Mouse (Mus musculus) hindbrain, embryonic 10.5 days (tissue): ENCODE data around the gene Atp8a2. TPM values are rescaled to one million over a fixed set of nuclear protein-coding genes. Genes with fewer than 3 reads are reported as not detected.

Source experiments
- DNase-seq: peaks from one replicate; pipeline ENCODE4 v3.0.0-alpha.2; 2017; ENCODE audit warnings: low spot score
- H3K27ac ChIP-seq: fragments of 300-500 bp; sonication (generic); 2 replicates; pipeline ENCODE4 v1.5.1; 2016; ENCODE audit warnings: mild to moderate bottlenecking, moderate library complexity
- H3K27me3 ChIP-seq: fragments of 300-500 bp; sonication (generic); 2 replicates; pipeline ENCODE4 v1.6.1; 2016; ENCODE audit warnings: mild to moderate bottlenecking; ENCODE audit not compliant: poor library complexity, insufficient read depth, severe bottlenecking
- H3K36me3 ChIP-seq: fragments of 300-500 bp; sonication (generic); 2 replicates; pipeline ENCODE4 v1.6.1; 2016; ENCODE audit warnings: mild to moderate bottlenecking, moderate library complexity
- H3K4me1 ChIP-seq: fragments of 300-500 bp; sonication (generic); replicated peaks from 2 replicates; pipeline ENCODE4 v1.6.1; 2016; ENCODE audit warnings: mild to moderate bottlenecking
- H3K4me3 ChIP-seq: fragments of 300-500 bp; sonication (generic); 2 replicates; pipeline ENCODE4 v1.5.1; 2016; ENCODE audit warnings: mild to moderate bottlenecking, moderate library complexity
- H3K9me3 ChIP-seq: fragments of 300-500 bp; sonication (generic); 2 replicates; pipeline ENCODE4 v1.6.1; 2016; ENCODE audit warnings: mild to moderate bottlenecking, moderate library complexity
- WGBS: fragments of 180-500 bp; shearing (Covaris S2); methylation state at CpG from one replicate; pipeline ENCODE4 v1.1.7; 2016; 5-methylcytosine and 5-hydroxymethylcytosine counted together
- polyA plus RNA-seq: library from polyadenylated mRNA; unstranded; fragments of >200 nt; fragmentation: Nextera tagmentation; extraction: Ambion mirVana; gene quantifications from 2 replicates; pipeline ENCODE4 v1.2.1, GENCODE M21; 2016

The Atp8a2 gene
- polyA plus RNA-seq, 1 experiment from 2014 or later, result 8.0 TPM

DNA sequence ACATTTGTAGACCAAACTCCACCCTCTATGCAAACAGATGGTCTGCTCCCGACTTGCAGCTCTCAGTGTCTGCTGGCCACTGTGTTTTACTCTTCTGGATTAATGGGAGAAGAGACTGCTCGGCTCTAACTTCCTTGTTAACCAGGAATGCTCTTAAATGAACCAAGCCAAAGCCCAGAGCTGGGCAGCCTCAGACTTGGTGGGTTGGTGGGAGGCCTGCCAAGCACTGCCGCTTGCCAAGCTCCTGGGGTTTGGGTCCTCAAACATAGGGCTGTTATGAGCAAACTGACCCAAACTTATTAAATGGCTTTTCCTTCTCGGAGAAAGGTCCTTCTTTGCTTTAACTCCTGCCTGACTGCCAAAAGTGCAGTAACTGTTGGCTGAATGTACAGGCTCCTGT is 390.1 kb downstream of the Atp8a2 start:
- no peaks in the 10 kb centered on the region for H3K27me3 ChIP-seq
- DNase-seq, result no peak
- 0 out of 2 replicates have a peak, but pooled peaks cover 2% of the 10 kb centered on the region for H3K9me3 ChIP-seq
- H3K27ac ChIP-seq, result no peak overlapping the region
- H3K36me3 ChIP-seq, result no peaks in the 10 kb centered on the region
- WGBS, result 65% methylated on average over 4 of the region's 4 CpGs
- peaks cover 4% of the 10 kb centered on the region; the same call in 1 of the 2 replicates for H3K4me1 ChIP-seq
- H3K4me3 ChIP-seq, result no peak overlapping the region

DNA sequence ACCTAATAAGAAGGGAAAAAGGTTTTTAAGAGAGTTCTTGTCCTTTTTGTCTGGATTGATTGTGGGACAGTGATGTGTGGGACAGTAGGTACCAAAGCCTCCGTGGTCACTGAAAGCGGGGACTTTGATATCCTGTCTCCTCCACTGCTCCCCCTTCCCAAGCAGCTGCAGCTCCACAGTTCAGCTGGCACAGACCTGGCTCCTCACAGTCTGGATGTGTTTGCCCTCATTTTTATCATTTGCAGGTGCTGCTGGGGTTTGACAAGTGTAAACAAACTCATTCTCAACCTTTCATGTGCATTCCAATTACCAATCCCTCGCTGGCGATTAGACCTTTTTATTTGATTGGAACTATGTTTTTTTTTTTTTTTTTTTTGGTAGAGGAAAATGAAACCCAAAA is 390.8 kb downstream of the Atp8a2 start:
- H3K27me3 ChIP-seq, result no peaks in the 10 kb centered on the region
- no peaks in the 10 kb centered on the region for H3K36me3 ChIP-seq
- H3K4me3 ChIP-seq, result no peak overlapping the region
- 69% methylated on average over 4 of the region's 4 CpGs for WGBS
- no peak overlapping the region for H3K27ac ChIP-seq
- H3K9me3 ChIP-seq, result 0 out of 2 replicates have a peak, but pooled peaks cover 2% of the 10 kb centered on the region
- no peak for DNase-seq
- H3K4me1 ChIP-seq, result peaks cover 4% of the 10 kb centered on the region; the same call in 1 of the 2 replicates

DNA sequence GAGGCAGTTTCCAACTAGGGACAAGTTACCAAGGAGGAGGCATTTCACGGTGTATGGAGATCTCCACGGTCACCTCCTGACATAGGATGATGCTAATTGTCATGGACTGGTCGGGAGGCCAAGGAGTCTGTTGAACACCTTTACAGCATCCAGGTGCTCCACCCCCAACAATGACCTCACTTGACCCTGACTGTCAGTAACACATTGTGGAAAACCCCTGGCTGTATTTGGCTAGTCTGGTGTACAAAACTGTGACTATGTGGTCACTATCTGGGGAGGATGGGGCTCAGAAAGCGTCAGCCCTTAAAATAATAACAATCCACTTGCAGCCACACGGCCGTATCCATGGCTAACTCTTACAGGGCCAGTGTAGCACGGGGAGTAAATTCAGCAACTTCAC is 391.3 kb downstream of the Atp8a2 start:
- no peaks in the 10 kb centered on the region for H3K27me3 ChIP-seq
- no peaks in the 10 kb centered on the region for H3K36me3 ChIP-seq
- 62% methylated on average over 7 of the region's 7 CpGs for WGBS
- H3K4me1 ChIP-seq, result peaks cover 4% of the 10 kb centered on the region; the same call in 1 of the 2 replicates
- DNase-seq, result no peak
- 0 out of 2 replicates have a peak, but pooled peaks cover 2% of the 10 kb centered on the region for H3K9me3 ChIP-seq
- H3K27ac ChIP-seq, result no peak overlapping the region
- no peak overlapping the region for H3K4me3 ChIP-seq

DNA sequence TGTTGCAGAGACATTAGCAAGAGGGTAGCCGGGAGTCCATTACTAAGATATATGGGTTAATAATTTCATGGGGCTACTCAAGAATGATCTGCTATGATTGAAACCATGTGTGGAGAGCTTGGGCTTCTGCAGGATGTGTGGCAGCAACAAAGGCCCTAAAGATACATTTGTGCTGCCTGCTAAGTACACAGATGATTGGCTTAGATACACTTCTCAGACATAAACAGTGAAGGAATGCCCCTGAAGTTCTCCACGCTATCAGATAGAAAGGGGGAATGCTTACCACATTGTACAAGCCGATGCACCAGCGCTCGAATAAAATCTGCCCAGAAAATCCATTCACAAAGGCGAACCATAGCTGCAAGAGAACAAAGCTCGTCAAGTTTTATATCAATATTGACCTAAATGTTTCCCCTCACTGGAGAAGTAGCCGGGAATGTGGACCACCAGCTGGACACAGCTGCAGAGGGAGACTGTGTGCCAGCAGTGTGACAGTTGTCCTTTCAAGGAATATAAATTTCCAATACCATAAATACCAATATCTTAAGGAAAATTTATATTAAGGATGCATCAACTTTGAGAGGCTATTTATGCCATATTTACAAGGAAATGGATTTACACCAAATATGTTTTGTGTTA is 394.9 kb downstream of the Atp8a2 start:
- Histone ChIP-seq H3K9me3 (0 out of 2 replicates have a peak, but pooled peaks cover 2% of the 10 kb centered on the region), H3K36me3 (no peaks in the 10 kb centered on the region), H3K27me3 (no peaks in the 10 kb centered on the region), H3K27ac (no peak overlapping the region), H3K4me1 (peaks cover 3% of the 10 kb centered on the region; the same call in 1 of the 2 replicates), H3K4me3 (no peak overlapping the region)
- WGBS, result 71% methylated on average over 8 of the region's 8 CpGs
- no peak for DNase-seq

GRCm38 (mm10) chr14:59799511-59799910 is 397.5 kb downstream of the Atp8a2 start:
- DNase-seq, result no peak
- no peak overlapping the region for H3K4me3 ChIP-seq
- no peaks in the 10 kb centered on the region for H3K4me1 ChIP-seq
- no peak overlapping the region for H3K27ac ChIP-seq
- 0 out of 2 replicates have a peak, but pooled peaks cover 2% of the 10 kb centered on the region for H3K9me3 ChIP-seq
- no peaks in the 10 kb centered on the region for H3K27me3 ChIP-seq
- no peaks in the 10 kb centered on the region for H3K36me3 ChIP-seq
- WGBS, result 88% methylated on average over 3 of the region's 3 CpGs

- Histone ChIP-seq H3K27me3 (no peaks in the 10 kb centered on the region), H3K36me3 (no peaks in the 10 kb centered on the region), H3K27ac (no peak overlapping the region), H3K9me3 (no peaks in the 10 kb centered on the region), H3K4me3 (no peak overlapping the region), H3K4me1 (0 out of 2 replicates have a peak, but pooled peaks cover 3% of the 10 kb centered on the region)
- no peak for DNase-seq
- WGBS, result 47% methylated on average over 10 of the region's 10 CpGs
Observed at GRCm38 (mm10) chr14:59793841-59794240, 403.1 kb downstream of the Atp8a2 start.

DNA sequence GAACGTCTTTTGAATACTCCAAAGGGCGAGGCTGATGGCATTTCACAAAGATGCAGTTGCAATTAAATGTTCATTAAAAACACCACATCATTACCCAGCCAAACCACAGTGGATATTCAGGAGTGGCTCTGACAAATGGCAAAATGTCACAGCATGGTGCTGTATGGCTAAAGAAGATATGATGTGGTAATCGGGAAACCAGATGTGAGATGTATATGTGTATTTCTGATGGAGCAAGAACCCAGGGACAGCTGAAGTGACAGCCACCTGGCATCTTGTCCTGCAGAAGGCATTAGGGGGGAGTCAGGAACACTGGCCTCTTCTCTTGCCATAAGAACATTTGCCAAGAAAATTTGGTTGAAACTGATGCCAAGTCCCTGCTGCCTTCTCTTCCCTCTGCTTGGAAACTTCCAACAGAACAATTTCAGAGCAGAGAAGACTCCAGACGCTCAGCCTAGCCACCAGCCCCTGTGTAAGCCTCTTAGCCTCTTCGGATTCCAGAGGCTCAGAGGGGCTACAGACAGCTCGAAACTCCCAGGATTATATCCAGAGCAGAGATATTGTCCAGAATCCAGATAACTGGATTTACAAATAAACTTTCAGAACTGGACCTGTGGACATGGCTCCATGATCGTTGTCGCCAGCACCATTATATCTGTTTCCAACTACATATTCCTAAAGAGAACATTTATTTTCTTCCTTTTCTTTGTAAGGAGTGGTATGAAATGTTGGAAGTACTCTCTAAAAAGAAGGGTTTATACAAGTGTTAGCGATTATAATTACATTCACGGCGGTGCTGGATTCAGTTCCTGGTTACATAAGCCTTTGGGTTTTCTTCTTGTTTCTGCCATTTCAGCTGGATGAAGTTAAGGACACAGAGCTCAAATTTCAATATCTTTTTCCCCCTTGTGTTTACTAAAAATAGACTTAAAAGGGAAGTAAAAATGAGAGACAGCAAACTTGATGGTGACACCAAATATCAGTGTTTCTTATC is 413.3 kb downstream of the Atp8a2 start:
- 85% methylated on average over 11 of the region's 11 CpGs for WGBS
- no peaks in the 10 kb centered on the region for H3K27me3 ChIP-seq
- no peak overlapping the region for H3K27ac ChIP-seq
- H3K36me3 ChIP-seq, result no peaks in the 10 kb centered on the region
- DNase-seq, result no peak
- no peak overlapping the region for H3K4me3 ChIP-seq
- H3K9me3 ChIP-seq, result 0 out of 2 replicates have a peak, but pooled peaks cover 4% of the 10 kb centered on the region
- 0 out of 2 replicates have a peak, but pooled peaks cover 3% of the 10 kb centered on the region for H3K4me1 ChIP-seq

GRCm38 (mm10) chr14:59780391-59780790 is 416.6 kb downstream of the Atp8a2 start:
- 74% methylated on average over 9 of the region's 9 CpGs for WGBS
- no peak overlapping the region for H3K27ac ChIP-seq

GRCm38 (mm10) chr14:59762227-59762626 is 434.8 kb downstream of the Atp8a2 start:
- H3K36me3 ChIP-seq, result no peaks in the 10 kb centered on the region
- DNase-seq, result no peak
- WGBS, result 58% methylated on average over 3 of the region's 3 CpGs
- no peaks in the 10 kb centered on the region for H3K9me3 ChIP-seq
- no peak overlapping the region for H3K27ac ChIP-seq
- peaks cover 7% of the 10 kb centered on the region; the same call in 1 of the 2 replicates for H3K4me1 ChIP-seq
- no peak overlapping the region for H3K4me3 ChIP-seq
- peaks cover 14% of the 10 kb centered on the region for H3K27me3 ChIP-seq

More at GRCm38 (mm10) chr14:59780391-59780790, 416.6 kb downstream of the Atp8a2 start:
- Histone ChIP-seq H3K36me3 (no peaks in the 10 kb centered on the region), H3K4me1 (0 out of 2 replicates have a peak, but pooled peaks cover 3% of the 10 kb centered on the region), H3K9me3 (0 out of 2 replicates have a peak, but pooled peaks cover 4% of the 10 kb centered on the region), H3K4me3 (no peak overlapping the region), H3K27me3 (no peaks in the 10 kb centered on the region)
- no peak for DNase-seq

DNA sequence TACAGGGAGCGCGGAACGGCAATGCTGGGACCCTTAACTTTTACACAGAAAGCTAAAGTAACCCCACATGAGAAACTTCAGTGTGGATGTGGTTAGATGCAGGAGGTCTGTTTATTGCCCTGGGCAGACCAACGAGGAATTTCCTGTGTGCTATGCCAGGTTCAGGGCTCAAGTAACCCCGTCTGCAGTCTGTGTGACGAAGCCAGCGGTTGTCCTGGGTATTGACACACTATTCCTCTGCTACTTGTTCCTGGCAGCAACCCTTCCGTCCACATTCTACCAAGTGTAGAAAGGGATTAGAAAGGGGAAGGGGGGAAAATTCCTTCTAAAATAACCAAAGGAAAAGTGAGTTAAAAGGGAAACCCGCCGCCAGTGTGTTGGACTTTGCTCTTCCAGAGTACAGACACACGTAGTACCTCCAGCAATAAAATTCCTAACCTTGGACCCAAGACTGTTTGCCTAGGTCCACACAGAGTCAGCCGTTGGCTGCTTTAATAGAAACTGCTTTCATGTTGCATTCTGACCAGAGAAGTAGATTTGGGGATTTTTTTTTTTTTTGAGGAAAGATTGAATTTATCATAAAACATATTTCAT is 437.0 kb downstream of the Atp8a2 start:
- no peak for DNase-seq
- Histone ChIP-seq H3K4me3 (no peak overlapping the region), H3K36me3 (no peaks in the 10 kb centered on the region), H3K4me1 (peaks cover 10% of the 10 kb centered on the region; the same call in 1 of the 2 replicates), H3K27ac (no peak overlapping the region), H3K27me3 (peaks cover 10% of the 10 kb centered on the region), H3K9me3 (no peaks in the 10 kb centered on the region)
- WGBS, result 81% methylated on average over 12 of the region's 12 CpGs

DNA sequence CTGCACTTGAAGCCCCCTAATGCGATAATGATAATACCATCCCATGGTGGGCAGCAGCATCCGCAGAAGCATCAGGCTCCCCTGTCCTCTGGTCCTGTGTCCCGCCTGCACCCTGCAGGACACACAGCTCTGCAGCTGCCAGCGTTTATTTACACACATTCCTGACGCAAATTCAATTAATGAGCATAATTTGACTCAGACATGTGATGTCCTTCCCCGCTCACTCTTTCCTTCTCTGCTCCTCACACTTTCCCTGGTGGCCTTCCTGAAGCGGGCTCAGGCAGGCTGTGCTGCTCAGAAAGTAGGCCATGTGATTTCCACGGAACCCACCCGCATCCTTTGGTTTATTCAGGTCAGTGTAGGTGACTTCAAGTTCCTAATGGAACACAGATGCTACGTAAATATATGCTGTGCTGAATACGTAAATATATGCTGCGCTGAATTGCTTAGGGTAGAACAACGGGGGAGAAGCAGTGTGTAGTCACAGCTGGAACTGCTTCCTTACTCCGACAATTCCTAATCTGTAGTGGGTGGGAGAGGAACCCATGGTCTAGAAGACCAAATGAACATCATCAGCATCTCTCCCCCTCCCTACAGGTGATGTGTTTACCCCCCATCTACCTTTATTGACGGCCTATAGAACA is 437.7 kb downstream of the Atp8a2 start:
- DNase-seq, result no peak
- peaks cover 10% of the 10 kb centered on the region for H3K27me3 ChIP-seq
- no peak overlapping the region for H3K27ac ChIP-seq
- peaks cover 9% of the 10 kb centered on the region; the same call in 1 of the 2 replicates for H3K4me1 ChIP-seq
- no peaks in the 10 kb centered on the region for H3K9me3 ChIP-seq
- WGBS, result 76% methylated on average over 15 of the region's 15 CpGs
- no peak overlapping the region for H3K4me3 ChIP-seq
- no peaks in the 10 kb centered on the region for H3K36me3 ChIP-seq

- no peak for DNase-seq
- H3K9me3 ChIP-seq, result no peaks in the 10 kb centered on the region
- H3K4me1 ChIP-seq, result 0 out of 2 replicates have a peak, but pooled peaks cover 4% of the 10 kb centered on the region
- H3K27me3 ChIP-seq, result peaks cover 26% of the 10 kb centered on the region
- no peak overlapping the region for H3K4me3 ChIP-seq
- WGBS, result 77% methylated on average over 3 of the region's 3 CpGs
- no peaks in the 10 kb centered on the region for H3K36me3 ChIP-seq
- H3K27ac ChIP-seq, result no peak overlapping the region
Observed at GRCm38 (mm10) chr14:59752401-59752800, 444.6 kb downstream of the Atp8a2 start.
